Mouse (Mus musculus): ENCODE data around the gene Vcan.

DNA sequence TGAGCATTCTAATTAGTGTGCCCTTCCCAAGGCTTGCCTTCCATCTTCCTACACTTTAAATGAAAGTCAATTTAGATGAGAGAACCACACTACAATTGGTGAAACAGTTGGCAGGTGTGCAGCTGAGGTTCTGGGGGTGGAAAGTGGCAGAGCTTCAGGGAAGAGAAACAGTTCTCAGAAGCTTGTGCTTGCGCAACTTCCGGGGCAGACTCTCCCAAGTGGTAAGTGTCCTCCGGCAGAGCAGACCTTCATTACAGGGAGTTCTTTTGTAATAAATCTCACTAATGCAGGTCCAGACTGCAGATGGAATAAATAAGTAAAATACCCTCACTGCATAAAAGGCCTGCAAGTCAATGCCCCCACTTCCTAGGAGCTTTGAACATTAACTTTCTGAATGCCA, 23.7 kb upstream of the Vcan start:
- TF ChIP-seq CTCF (IDR thresholded peaks at IDR 0.05; ENCODE audit: extremely low read depth, insufficient read depth, insufficient read length, insufficient replicate concordance) (no peak), POLR2A (IDR thresholded peaks at IDR 0.05; ENCODE audit: low read depth, low read length) (no peak)
